Mouse (Mus musculus) heart, postnatal 25 days (tissue): Measurements from ENCODE around the gene Apba1. TPM values are rescaled to one million over a fixed set of nuclear protein-coding genes. Genes with fewer than 3 reads are reported as not detected.

ENCODE experiments used
- total RNA-seq, 2 experiments: library from RNA; stranded (reverse); gene quantifications; 2 replicates each; pipeline ENCODE4 v1.2.3; 2021

The Apba1 gene
- total RNA-seq, 2 experiments from 2014 or later, result 3.7 to 3.9 TPM

Other genes with a start within 250 kb of the Apba1 start
- not detected for gene 1700028P14Rik, start 106.1 kb upstream of the Apba1 start, total RNA-seq
- 10 to 100 TPM; 21.0 to 23.0 TPM for gene Ptar1, start 71.5 kb upstream of the Apba1 start, total RNA-seq